Mouse (Mus musculus): ENCODE data around the gene Hist1h2bl.

- TF ChIP-seq CTCF (IDR thresholded peaks at IDR 0.05; ENCODE audit: low read depth) (no peak), EP300 (optimal IDR thresholded peaks at IDR 0.05) (no peak)
Measured at GRCm38 (mm10) chr13:21751417-21751816, 35.5 kb upstream of the Hist1h2bl start.
